Mouse (Mus musculus) bone marrow, adult 2 months (tissue): Measurements from ENCODE around the gene Cacnb3.

Source experiments
- CTCF ChIP-seq: fragments of 200-500 bp; IDR thresholded peaks from 2 replicates; pipeline ENCODE4 v1.5.1; 2011; ENCODE audit warnings: low read length, control low read depth; ENCODE audit not compliant: control insufficient read depth, insufficient read depth
- POLR2A ChIP-seq: fragments of 200-500 bp; IDR thresholded peaks from 2 replicates; pipeline ENCODE4 v1.6.1; 2011; ENCODE audit warnings: low read depth, mild to moderate bottlenecking, control low read depth, low read length, borderline replicate concordance; ENCODE audit not compliant: control insufficient read depth

- TF ChIP-seq POLR2A (no peak), CTCF (no peak)
Observed at GRCm38 (mm10) chr15:98629464-98629863, 1.2 kb upstream of the Cacnb3 start.
